Mouse (Mus musculus): ENCODE data around the gene Sergef.

DNA sequence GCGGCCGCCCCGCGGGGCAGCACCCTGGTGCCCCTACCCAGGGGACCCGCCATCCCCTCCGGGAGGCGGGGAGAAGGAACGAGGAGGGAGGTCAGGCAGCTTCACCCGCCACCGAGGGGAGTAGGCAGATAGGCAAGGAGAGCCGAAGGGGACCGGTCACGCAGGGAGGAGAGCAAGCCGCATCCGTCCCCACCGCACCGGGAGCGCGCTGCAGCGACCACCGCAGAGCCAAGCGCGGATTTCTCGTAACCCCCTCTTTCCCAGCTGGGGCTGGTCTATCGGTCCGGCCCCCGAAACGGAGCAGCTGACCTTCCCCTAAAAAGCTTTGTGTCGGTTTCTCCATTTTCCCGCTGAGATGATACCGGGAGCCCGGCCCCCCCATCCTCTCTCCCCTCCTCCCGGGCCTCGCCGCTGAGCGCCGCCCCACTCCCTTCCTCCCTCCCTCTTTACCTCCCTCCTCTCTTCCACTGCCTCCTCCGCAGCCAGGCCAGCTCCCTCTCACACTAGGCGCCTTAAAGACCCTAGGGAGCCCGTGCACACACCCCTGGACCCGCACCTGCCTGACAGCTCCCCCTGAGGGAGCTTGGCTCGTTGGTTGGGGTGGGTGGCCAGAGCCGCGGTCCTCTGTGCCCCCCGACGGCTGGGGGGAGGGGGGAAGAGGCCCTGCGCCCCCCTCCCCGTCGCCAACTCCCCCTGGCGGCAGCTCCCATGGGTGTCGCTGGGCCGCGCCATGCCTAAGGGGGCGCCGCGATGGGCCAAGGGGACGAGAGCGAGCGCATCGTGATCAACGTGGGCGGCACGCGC, 242.5 kb downstream of the Sergef start:
- TF ChIP-seq POLR2A (IDR thresholded peaks at IDR 0.05; ENCODE audit: borderline replicate concordance, low read depth, low read length) (no peak), CTCF (IDR thresholded peaks at IDR 0.05; ENCODE audit: low read depth, low read length) (no peak)
